8 mouse cellular contexts compared by ENCODE assay signal in genomic region chr16:17276164-17277151, GRCm38 (mm10). TPM values are rescaled to one million over a fixed set of nuclear protein-coding genes. Genes with fewer than 3 reads are reported as not detected.
DNase-seq lines count a peak whose midpoint lies in the region; ATAC-seq and TF ChIP-seq lines count a peak whose summit lies in the region.

No protein-coding gene starts in this region.

- H3K36me3 ChIP-seq in heart, embryonic 10.5 days = peaks cover 26% of the 10 kb centered on the region
- peaks cover 21% of the 10 kb centered on the region for H3K36me3 ChIP-seq in kidney, embryonic 15.5 days

- TF ChIP-seq POLR2A in bone marrow macrophage, adult 2 months (IDR thresholded peaks at IDR 0.05; ENCODE audit: borderline replicate concordance, low read depth, low read length) = no peak
- TF ChIP-seq POLR2A in embryonic fibroblast, embryonic 13.5 days (IDR thresholded peaks at IDR 0.05; ENCODE audit: low read depth, low read length) = no peak

- DNase-seq in A20 (ENCODE audit: low read depth, low spot score) (peak; percentile 95), liver (peak; percentile 93)
- peak; percentile 96 for DNase-seq in heart, embryonic 10.5 days (ENCODE audit: low spot score)
- DNase-seq in spleen, postnatal 4 days (ENCODE audit: low spot score in 2 of 2) = peak; percentile 92 to 96

- ATAC-seq in kidney, embryonic 15.5 days (replicated peaks; ENCODE audit: low FRiP score) = peak; percentile 89
- ATAC-seq in monocyte, adult 5-6 weeks (replicated peaks; ENCODE audit: insufficient number of reproducible peaks, low FRiP score, low TSS enrichment, poor library complexity, severe bottlenecking) = peak; percentile 92

- no peaks in the 10 kb centered on the region for H3K9me3 ChIP-seq in heart, embryonic 10.5 days
- H3K9me3 ChIP-seq in kidney, embryonic 15.5 days (replicated peaks) = no peaks in the 10 kb centered on the region

- TF ChIP-seq CTCF in bone marrow macrophage, adult 2 months (IDR thresholded peaks at IDR 0.05; ENCODE audit: low read depth, low read length) = peak; percentile 68; the same call in 1 of the 2 replicates
- TF ChIP-seq CTCF in embryonic fibroblast, embryonic 13.5 days (IDR thresholded peaks at IDR 0.05; ENCODE audit: borderline replicate concordance, insufficient read depth, low read length) = peak; percentile 77

- H3K4me3 ChIP-seq in bone marrow macrophage, adult 2 months (ENCODE audit: insufficient read depth, low read length) = peak overlapping the region; percentile 61
- H3K4me3 ChIP-seq in embryonic fibroblast, embryonic 13.5 days (ENCODE audit: insufficient read depth, low read length) = peak overlapping the region; percentile 41
- peak overlapping the region; percentile 74 for H3K4me3 ChIP-seq in heart, embryonic 10.5 days
- H3K4me3 ChIP-seq in kidney, embryonic 15.5 days (replicated peaks) = peak overlapping the region; percentile 69

- H3K27ac ChIP-seq in bone marrow macrophage, adult 2 months (ENCODE audit: insufficient read depth, low read depth, low read length) = no peak overlapping the region
- no peak overlapping the region for H3K27ac ChIP-seq in embryonic fibroblast, embryonic 13.5 days (ENCODE audit: insufficient read depth, low read length)
- peak overlapping the region; percentile 80 for H3K27ac ChIP-seq in heart, embryonic 10.5 days
- peak overlapping the region; percentile 95 for H3K27ac ChIP-seq in kidney, embryonic 15.5 days

- peak overlapping the region; percentile 51 for H3K9ac ChIP-seq in kidney, embryonic 15.5 days

- under 1% methylated on average over 62 of the region's 62 CpGs for WGBS in heart, embryonic 10.5 days
- WGBS in kidney, embryonic 15.5 days = under 1% methylated on average over 62 of the region's 62 CpGs

- no peaks in the 10 kb centered on the region for H3K4me1 ChIP-seq in bone marrow macrophage, adult 2 months (ENCODE audit: control insufficient read depth, insufficient read depth, low read length)
- H3K4me1 ChIP-seq in embryonic fibroblast, embryonic 13.5 days (ENCODE audit: control insufficient read depth, insufficient read depth, low read length) = no peaks in the 10 kb centered on the region
- H3K4me1 ChIP-seq in heart, embryonic 10.5 days = peaks cover 21% of the 10 kb centered on the region
- H3K4me1 ChIP-seq in kidney, embryonic 15.5 days = peaks cover 22% of the 10 kb centered on the region

- peaks cover 42% of the 10 kb centered on the region for H3K27me3 ChIP-seq in heart, embryonic 10.5 days (ENCODE audit: insufficient read depth, poor library complexity, severe bottlenecking)
- peaks cover 29% of the 10 kb centered on the region for H3K27me3 ChIP-seq in kidney, embryonic 15.5 days

- H3K4me2 ChIP-seq in kidney, embryonic 15.5 days = peak overlapping the region; percentile 95

RNA-seq across cellular contexts. Expression of gene Tmem191c, which starts 0.6 kb away (rescaled TPM):
- polyA plus RNA-seq in bone marrow macrophage, adult 2 months (2012; ENCODE audit: insufficient read depth, insufficient read length, missing spikeins) = 9.6 and 13.6 TPM in 2 replicates
- polyA plus RNA-seq in embryonic fibroblast, embryonic 13.5 days (2011; ENCODE audit: insufficient read length, low read depth, missing spikeins) = 1.5 and 4.5 TPM in 2 replicates
- 7.3 and 7.7 TPM in 2 replicates for polyA plus RNA-seq in heart, embryonic 10.5 days (2016; fragmentation: Nextera tagmentation; extraction: Ambion mirVana)
- polyA plus RNA-seq in kidney, embryonic 15.5 days (2015; fragmentation: Nextera tagmentation; extraction: Ambion mirVana) = 13.3 and 17.7 TPM in 2 replicates
- 5.1 to 12.9 TPM (median 8.6 TPM) in 3 replicates for total RNA-seq in monocyte, adult 5-6 weeks (2017)

RNA-seq across cellular contexts. Expression of gene Hic2, which starts 43.1 kb away (rescaled TPM):
- polyA plus RNA-seq in bone marrow macrophage, adult 2 months (2012; ENCODE audit: insufficient read depth, insufficient read length, missing spikeins) = 1.9 and 2.0 TPM in 2 replicates
- 1.5 and 2.8 TPM in 2 replicates for polyA plus RNA-seq in embryonic fibroblast, embryonic 13.5 days (2011; ENCODE audit: insufficient read length, low read depth, missing spikeins)
- polyA plus RNA-seq in heart, embryonic 10.5 days (2016; fragmentation: Nextera tagmentation; extraction: Ambion mirVana) = 8.6 and 10.6 TPM in 2 replicates
- 4.6 and 4.8 TPM in 2 replicates for polyA plus RNA-seq in kidney, embryonic 15.5 days (2015; fragmentation: Nextera tagmentation; extraction: Ambion mirVana)
- 2.3 to 8.0 TPM (median 7.2 TPM) in 3 replicates for total RNA-seq in monocyte, adult 5-6 weeks (2017)

RNA-seq across cellular contexts. Expression of gene Serpind1, which starts 54.7 kb away (rescaled TPM):
- not detected in 2 replicates for polyA plus RNA-seq in bone marrow macrophage, adult 2 months (2012; ENCODE audit: insufficient read depth, insufficient read length, missing spikeins)
- not detected in 2 replicates for polyA plus RNA-seq in embryonic fibroblast, embryonic 13.5 days (2011; ENCODE audit: insufficient read length, low read depth, missing spikeins)
- polyA plus RNA-seq in heart, embryonic 10.5 days (2016; fragmentation: Nextera tagmentation; extraction: Ambion mirVana) = 1.3 and 20.4 TPM in 2 replicates
- polyA plus RNA-seq in kidney, embryonic 15.5 days (2015; fragmentation: Nextera tagmentation; extraction: Ambion mirVana) = 1.9 and 3.2 TPM in 2 replicates
- 0.19 TPM in 1 of 3 replicates, not detected in the others for total RNA-seq in monocyte, adult 5-6 weeks (2017)

Comparison
In these comparisons a context has a peak if more than half of its experiments do, and no peak if none do; other contexts are left out.
1. H3K27ac ChIP-seq: peak in heart, embryonic 10.5 days (single experiment) and kidney, embryonic 15.5 days (single experiment); none in bone marrow macrophage, adult 2 months (single experiment) and embryonic fibroblast, embryonic 13.5 days (single experiment).
2. Peak in every context shown above with its lines, with median percentiles within 50 percentile points of each other: DNase-seq and H3K4me3 ChIP-seq.